Mouse (Mus musculus): ENCODE measurements around the gene Rai1.

- no peak for TF ChIP-seq TAL1 (IDR thresholded peaks at IDR 0.05; ENCODE audit: low read length)
- TF ChIP-seq SMC3 (IDR thresholded peaks at IDR 0.05; ENCODE audit: low read depth, low read length): no peak
- no peak for TF ChIP-seq GATA1 (IDR thresholded peaks at IDR 0.05; ENCODE audit: low read depth, low read length)
- no peak for TF ChIP-seq ELF1 (IDR thresholded peaks at IDR 0.05; ENCODE audit: low read depth, low read length)
- TF ChIP-seq CHD2 (IDR thresholded peaks at IDR 0.05; ENCODE audit: low read length): peak; percentile 61; the same call in 1 of the 2 replicates
- TF ChIP-seq JUND (IDR thresholded peaks at IDR 0.05; ENCODE audit: low read depth, low read length): no peak
These were observed 105.5 kb downstream of the Rai1 start for GRCm38 (mm10) chr11:60210305-60210724.

Measured in MEL (cell line).